Mouse (Mus musculus): Measurements from ENCODE around the gene Olfr203. TPM values are rescaled to one million over a fixed set of nuclear protein-coding genes. Genes with fewer than 3 reads are reported as not detected.
"Not testable (repeated sequence)": the region's sequence is repeated elsewhere in the genome, so short reads cannot be mapped to it uniquely, and the experiment has no call there.

Gene Olfr203
- not detected in 2 replicates for polyA plus RNA-seq (2015; fragmentation: Nextera tagmentation; extraction: Ambion mirVana)

GRCm38 (mm10) chr16:59298581-59298980 is at the start of gene Olfr203:
Olfr203 (plus strand) TSS chr16:59298881.
- no peak within 1 kb of the TSS for H3K27ac ChIP-seq
- WGBS, result 90% methylated on average over 2 of the region's 2 CpGs
- no peaks in the 10 kb centered on the region for H3K4me1 ChIP-seq
- no peak within 1 kb of the TSS for H3K4me2 ChIP-seq
- H3K9ac ChIP-seq, result no peak within 1 kb of the TSS
- H3K4me3 ChIP-seq, result no peak within 1 kb of the TSS
- H3K27me3 ChIP-seq (replicated peaks), result no peaks in the 10 kb centered on the region
- ATAC-seq (replicated peaks), result no peak
- H3K36me3 ChIP-seq (replicated peaks), result no peaks in the 10 kb centered on the region
- H3K9me3 ChIP-seq, result no peaks in the 10 kb centered on the region

DNA sequence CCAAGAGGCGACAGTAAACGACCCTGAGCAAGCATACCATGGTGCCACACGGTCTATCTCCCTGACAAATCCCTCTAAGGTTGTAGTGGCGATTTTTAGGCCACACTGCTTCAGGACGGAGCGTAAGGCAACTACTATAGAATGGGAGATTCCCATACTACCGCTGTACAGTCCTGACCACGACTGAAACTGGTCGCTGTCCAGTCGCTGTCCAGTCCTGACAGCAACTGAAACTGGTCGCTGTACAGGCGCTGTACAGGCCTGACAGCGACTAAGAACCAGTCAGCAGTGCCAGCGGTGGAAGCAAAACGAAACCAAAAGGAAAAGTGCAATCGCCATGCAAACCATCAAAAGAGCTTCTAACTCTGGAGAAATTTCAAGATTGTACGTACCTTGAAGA is 49.0 kb upstream of the Olfr203 start:
- H3K4me2 ChIP-seq, result no peak overlapping the region
- H3K4me3 ChIP-seq, result no peak overlapping the region
- H3K27ac ChIP-seq, result no peak overlapping the region
- no peaks in the 10 kb centered on the region for H3K27me3 ChIP-seq (replicated peaks)
- no peak overlapping the region for H3K9ac ChIP-seq
- H3K9me3 ChIP-seq, result no peaks in the 10 kb centered on the region
- ATAC-seq (replicated peaks), result no peak
- H3K36me3 ChIP-seq (replicated peaks), result no peaks in the 10 kb centered on the region
- WGBS, result 85% methylated on average over 17 of the region's 17 CpGs
- no peaks in the 10 kb centered on the region for H3K4me1 ChIP-seq

DNA sequence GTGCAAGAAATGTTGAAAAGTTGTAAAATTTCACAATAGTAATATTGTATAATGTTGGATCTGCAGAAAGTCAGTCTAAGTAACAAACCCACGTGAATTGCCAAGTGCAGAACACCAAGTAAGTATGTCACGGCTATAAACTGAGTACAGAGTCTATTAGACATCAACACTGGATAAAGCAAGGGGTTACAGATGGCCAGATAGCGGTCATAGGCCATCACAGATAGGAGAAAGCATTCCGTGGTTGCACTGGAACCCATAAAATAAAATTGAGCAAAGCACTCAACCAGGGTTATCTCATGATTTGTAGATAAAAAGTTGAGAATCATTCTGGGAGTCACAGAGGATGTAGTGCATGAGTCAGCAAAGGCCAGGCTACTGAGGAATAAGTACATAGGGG is 29.6 kb upstream of the Olfr203 start:
- not testable (repeated sequence) for H3K4me3 ChIP-seq; H3K4me2 ChIP-seq; H3K9ac ChIP-seq; H3K4me1 ChIP-seq; ATAC-seq (replicated peaks); H3K27me3 ChIP-seq (replicated peaks); H3K36me3 ChIP-seq (replicated peaks); H3K9me3 ChIP-seq; H3K27ac ChIP-seq
- WGBS, result 81% methylated on average over 4 of the region's 4 CpGs

- not testable (repeated sequence) for H3K27ac ChIP-seq; ATAC-seq (replicated peaks); H3K9me3 ChIP-seq; H3K4me2 ChIP-seq; H3K36me3 ChIP-seq (replicated peaks); H3K27me3 ChIP-seq (replicated peaks); H3K4me3 ChIP-seq; H3K9ac ChIP-seq; H3K4me1 ChIP-seq
- 87% methylated on average over 4 of the region's 4 CpGs for WGBS
Observed at GRCm38 (mm10) chr16:59272532-59272931, 26.1 kb upstream of the Olfr203 start, which contains the start of gene Olfr201. Olfr201 (minus strand) TSS chr16:59272632.

DNA sequence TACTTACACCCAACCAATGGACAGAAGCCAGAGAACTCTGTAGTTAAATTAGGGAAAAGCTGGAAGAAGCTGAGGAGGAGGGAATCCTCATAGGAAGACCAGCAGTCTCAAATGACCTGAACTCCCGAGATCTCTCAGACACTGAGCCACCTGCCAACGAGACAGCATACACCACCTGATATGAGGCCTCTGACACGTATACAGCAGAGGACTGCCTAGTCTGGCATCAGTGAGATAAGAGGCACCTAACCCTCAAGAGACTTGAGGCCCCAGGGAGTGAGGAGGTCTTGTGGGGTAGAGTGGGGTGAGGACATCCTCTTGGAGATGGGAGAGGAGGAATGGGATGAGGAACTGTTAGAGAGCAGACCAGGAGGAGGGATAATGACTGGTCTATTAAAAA is 18.1 kb upstream of the Olfr203 start:
- Histone ChIP-seq H3K9ac (no peak overlapping the region), H3K4me3 (no peak overlapping the region), H3K4me2 (no peak overlapping the region), H3K27ac (no peak overlapping the region), H3K9me3 (no peaks in the 10 kb centered on the region), H3K27me3 (replicated peaks) (no peaks in the 10 kb centered on the region), H3K36me3 (replicated peaks) (no peaks in the 10 kb centered on the region), H3K4me1 (no peaks in the 10 kb centered on the region)
- WGBS, result 84% methylated on average over 3 of the region's 3 CpGs
- ATAC-seq (replicated peaks), result no peak

- no peaks in the 10 kb centered on the region for H3K27me3 ChIP-seq (replicated peaks)
- no peak overlapping the region for H3K27ac ChIP-seq
- H3K9ac ChIP-seq, result no peak overlapping the region
- H3K4me1 ChIP-seq, result no peaks in the 10 kb centered on the region
- no peak for ATAC-seq (replicated peaks)
- H3K4me2 ChIP-seq, result no peak overlapping the region
- H3K4me3 ChIP-seq, result no peak overlapping the region
- H3K36me3 ChIP-seq (replicated peaks), result no peaks in the 10 kb centered on the region
- WGBS, result 81% methylated on average over 1 of the region's 1 CpGs
- no peaks in the 10 kb centered on the region for H3K9me3 ChIP-seq
Observed at GRCm38 (mm10) chr16:59283476-59283875, 15.2 kb upstream of the Olfr203 start.

- no peak for ATAC-seq (replicated peaks)
- WGBS, result 79% methylated on average over 1 of the region's 1 CpGs
- no peak within 1 kb of the TSS for H3K4me3 ChIP-seq
Observed at GRCm38 (mm10) chr16:59286693-59287092, 12.0 kb upstream of the Olfr203 start, which contains the start of gene Olfr202. Olfr202 (minus strand) TSS chr16:59286793.

GRCm38 (mm10) chr16:59287576-59287975 is 11.1 kb upstream of the Olfr203 start:
- WGBS, result 86% methylated on average over 9 of the region's 9 CpGs
- not testable (repeated sequence) for H3K4me1 ChIP-seq; H3K9ac ChIP-seq; H3K4me3 ChIP-seq; ATAC-seq (replicated peaks); H3K9me3 ChIP-seq; H3K27ac ChIP-seq; H3K27me3 ChIP-seq (replicated peaks); H3K4me2 ChIP-seq; H3K36me3 ChIP-seq (replicated peaks)

More at GRCm38 (mm10) chr16:59286693-59287092, 12.0 kb upstream of the Olfr203 start, which contains the start of gene Olfr202:
- Histone ChIP-seq H3K36me3 (replicated peaks) (no peaks in the 10 kb centered on the region), H3K4me2 (no peak within 1 kb of the TSS), H3K27me3 (replicated peaks) (no peaks in the 10 kb centered on the region), H3K4me1 (no peaks in the 10 kb centered on the region), H3K9me3 (no peaks in the 10 kb centered on the region), H3K9ac (no peak within 1 kb of the TSS), H3K27ac (no peak within 1 kb of the TSS)

DNA sequence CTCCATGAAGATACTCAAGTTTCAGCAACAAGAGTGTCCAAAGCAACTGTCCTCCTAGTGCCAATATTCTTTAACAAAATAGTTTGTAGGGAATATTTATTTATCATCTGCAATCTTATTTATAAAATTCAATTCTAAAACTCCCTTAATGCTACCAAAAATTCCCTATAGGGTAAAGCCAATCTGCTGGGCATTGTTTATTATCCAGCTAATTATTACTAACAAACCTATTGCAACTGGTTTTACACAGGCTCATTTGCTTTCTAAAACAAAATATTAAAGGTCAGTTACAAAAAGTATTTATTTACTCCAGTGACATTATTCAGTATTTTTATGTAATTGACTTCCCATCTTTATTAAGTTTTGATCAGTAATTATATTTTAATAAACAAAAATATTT is 19.5 kb downstream of the Olfr203 start, which contains the start of gene Olfr204:
Gene Olfr204 (minus strand): TSS at position 101 of the 400 bp plus-strand sequence.
- ATAC-seq (replicated peaks), result no peak
- Histone ChIP-seq H3K9me3 (no peaks in the 10 kb centered on the region), H3K36me3 (replicated peaks) (no peaks in the 10 kb centered on the region)

GRCm38 (mm10) chr16:59323262-59323661 is 24.6 kb downstream of the Olfr203 start:
- ATAC-seq (replicated peaks); H3K27ac ChIP-seq; H3K9ac ChIP-seq; H3K27me3 ChIP-seq (replicated peaks); H3K4me3 ChIP-seq; H3K4me2 ChIP-seq; H3K4me1 ChIP-seq; H3K36me3 ChIP-seq (replicated peaks); H3K9me3 ChIP-seq: not testable (repeated sequence)
- 70% methylated on average over 1 of the region's 1 CpGs for WGBS

More for the DNA sequence above, 19.5 kb downstream of the Olfr203 start, which contains the start of gene Olfr204:
- no peak within 1 kb of the TSS for H3K4me3 ChIP-seq
- no peaks in the 10 kb centered on the region for H3K27me3 ChIP-seq (replicated peaks)
- H3K27ac ChIP-seq, result no peak within 1 kb of the TSS
- no peak within 1 kb of the TSS for H3K4me2 ChIP-seq
- H3K9ac ChIP-seq, result no peak within 1 kb of the TSS
- H3K4me1 ChIP-seq, result no peaks in the 10 kb centered on the region

GRCm38 (mm10) chr16:59331038-59331437 is 32.4 kb downstream of the Olfr203 start, which contains the start of gene Olfr205:
Olfr205 (minus strand) TSS chr16:59331138.
- no peak for ATAC-seq (replicated peaks)
- no peaks in the 10 kb centered on the region for H3K9me3 ChIP-seq
- no peaks in the 10 kb centered on the region for H3K27me3 ChIP-seq (replicated peaks)

DNA sequence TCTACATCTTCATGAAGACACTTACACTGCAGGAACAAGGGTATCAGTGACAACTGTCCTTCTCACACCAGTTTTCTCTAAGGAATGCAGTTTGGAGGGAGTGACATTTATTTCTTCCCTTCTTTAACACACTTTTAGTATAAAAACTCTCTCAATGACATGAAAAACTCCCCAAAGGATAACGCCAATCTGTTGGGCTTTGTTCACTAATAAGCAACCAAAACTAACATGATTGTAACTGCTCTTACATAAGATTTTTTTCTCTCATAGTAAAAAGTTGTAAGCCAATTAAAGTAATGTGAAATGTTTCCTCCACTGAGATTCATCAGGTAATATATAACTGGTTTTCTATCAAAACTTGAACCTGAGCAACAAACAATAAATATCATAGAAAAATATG is 50.5 kb downstream of the Olfr203 start, which contains the start of gene Olfr206:
Gene Olfr206 (minus strand): TSS at position 101 of the 400 bp plus-strand sequence.
- H3K27ac ChIP-seq, result no peak within 1 kb of the TSS
- 79% methylated on average over 1 of the region's 1 CpGs for WGBS

More at GRCm38 (mm10) chr16:59331038-59331437, 32.4 kb downstream of the Olfr203 start, which contains the start of gene Olfr205:
- H3K4me2 ChIP-seq, result no peak within 1 kb of the TSS
- H3K36me3 ChIP-seq (replicated peaks), result no peaks in the 10 kb centered on the region
- no peak within 1 kb of the TSS for H3K9ac ChIP-seq
- H3K27ac ChIP-seq, result no peak within 1 kb of the TSS
- H3K4me1 ChIP-seq, result no peaks in the 10 kb centered on the region
- H3K4me3 ChIP-seq, result no peak within 1 kb of the TSS

More for the DNA sequence above, 50.5 kb downstream of the Olfr203 start, which contains the start of gene Olfr206:
- ATAC-seq (replicated peaks), result no peak
- Histone ChIP-seq H3K9ac (no peak within 1 kb of the TSS), H3K4me1 (no peaks in the 10 kb centered on the region), H3K4me3 (no peak within 1 kb of the TSS), H3K9me3 (no peaks in the 10 kb centered on the region), H3K27me3 (replicated peaks) (no peaks in the 10 kb centered on the region), H3K4me2 (no peak within 1 kb of the TSS), H3K36me3 (replicated peaks) (no peaks in the 10 kb centered on the region)

Measured in midbrain, embryonic 15.5 days (tissue).